ENCODE assay signal across 8 mouse cellular contexts in genomic region chr11:69323667-69324111, GRCm38 (mm10). TPM values are rescaled to one million over a fixed set of nuclear protein-coding genes. Genes with fewer than 3 reads are reported as not detected.
DNase-seq lines count a peak whose midpoint lies in the region; ATAC-seq and TF ChIP-seq lines count a peak whose summit lies in the region.

TSS of gene Cntrob (minus strand) at chr11:69323775.
TSS of gene Trappc1 (plus strand) at chr11:69323980.

- H3ac ChIP-seq in C2C12 (ENCODE audit: control insufficient read depth, insufficient read length, low read depth) (peak within 1 kb of the TSS; percentile 73), myocyte (ENCODE audit: control insufficient read depth, insufficient read length) (peak within 1 kb of the TSS; percentile 10)

- ATAC-seq in heart, embryonic 11.5 days (replicated peaks; ENCODE audit: insufficient number of reproducible peaks, low FRiP score, low TSS enrichment): peak; percentile 86
- peak; percentile 92 for ATAC-seq in kidney, embryonic 16.5 days (ENCODE audit: low FRiP score, low TSS enrichment)

- H3K9me3 ChIP-seq in erythroblast, embryonic 14.5 days (ENCODE audit: control insufficient read depth, low read length): no peaks in the 10 kb centered on the region
- H3K9me3 ChIP-seq in heart, embryonic 11.5 days (replicated peaks; ENCODE audit: control insufficient read depth, low read length): no peaks in the 10 kb centered on the region
- H3K9me3 ChIP-seq in kidney, embryonic 16.5 days (ENCODE audit: low read length): no peaks in the 10 kb centered on the region

- no peaks in the 10 kb centered on the region for H3K79me3 ChIP-seq in C2C12 (ENCODE audit: low read depth)

- peak within 1 kb of the TSS; percentile 88 for H3K9ac ChIP-seq in heart, embryonic 11.5 days (ENCODE audit: low read depth, low read length)
- peak within 1 kb of the TSS; percentile 89 for H3K9ac ChIP-seq in kidney, embryonic 16.5 days (replicated peaks; ENCODE audit: low read length)
- peak within 1 kb of the TSS; percentile 71 for H3K9ac ChIP-seq in liver, adult 2 months (ENCODE audit: low read depth, low read length)

- peaks cover 51% of the 10 kb centered on the region for H3K4me1 ChIP-seq in erythroblast, embryonic 14.5 days (ENCODE audit: control insufficient read depth)
- H3K4me1 ChIP-seq in heart, embryonic 11.5 days (ENCODE audit: control insufficient read depth, insufficient read depth, low read length): peaks cover 34% of the 10 kb centered on the region
- H3K4me1 ChIP-seq in kidney, embryonic 16.5 days (ENCODE audit: insufficient read depth, low read length): peaks cover 40% of the 10 kb centered on the region
- H3K4me1 ChIP-seq in liver, adult 2 months (ENCODE audit: control insufficient read depth, insufficient read depth, low read length): peaks cover 7% of the 10 kb centered on the region

- H3K36me3 ChIP-seq in C2C12 (ENCODE audit: control insufficient read depth, insufficient read depth): peaks cover 16% of the 10 kb centered on the region
- peaks cover 32% of the 10 kb centered on the region for H3K36me3 ChIP-seq in erythroblast, embryonic 14.5 days (ENCODE audit: control insufficient read depth)
- H3K36me3 ChIP-seq in heart, embryonic 11.5 days (ENCODE audit: control insufficient read depth, insufficient read depth, low read length): peaks cover 4% of the 10 kb centered on the region
- H3K36me3 ChIP-seq in kidney, embryonic 16.5 days (ENCODE audit: insufficient read depth, low read length): peaks cover 16% of the 10 kb centered on the region
- no peaks in the 10 kb centered on the region for H3K36me3 ChIP-seq in liver, adult 2 months (ENCODE audit: control insufficient read depth, insufficient read depth, low read length)
- H3K36me3 ChIP-seq in myocyte (ENCODE audit: control insufficient read depth, insufficient read depth): no peaks in the 10 kb centered on the region
- H3K36me3 ChIP-seq in splenic B cell, adult 2 months (ENCODE audit: control insufficient read depth, insufficient read depth, low read length, poor library complexity, severe bottlenecking): no peaks in the 10 kb centered on the region

- H3K4me2 ChIP-seq in heart, embryonic 11.5 days: peak within 1 kb of the TSS; percentile 97
- peak within 1 kb of the TSS; percentile 94 for H3K4me2 ChIP-seq in kidney, embryonic 16.5 days (replicated peaks; ENCODE audit: low read depth, low read length)
- H3K4me2 ChIP-seq in myocyte (ENCODE audit: low read depth): peak within 1 kb of the TSS; percentile 85

- under 1% methylated on average over 30 of the region's 30 CpGs for WGBS in heart, embryonic 11.5 days (ENCODE audit: insufficient replicate concordance)
- under 1% methylated on average over 30 of the region's 30 CpGs for WGBS in kidney, embryonic 16.5 days
- 0% methylated on average over 30 of the region's 30 CpGs for WGBS in liver, adult 2 months

- no peak for TF ChIP-seq CTCF in C2C12 (IDR thresholded peaks at IDR 0.05; ENCODE audit: control insufficient read depth, insufficient read depth, insufficient read length)
- no peak for TF ChIP-seq CTCF in brain, embryonic 14.5 days (IDR thresholded peaks at IDR 0.05; ENCODE audit: borderline replicate concordance, extremely low read depth, insufficient read depth, insufficient read length)
- TF ChIP-seq CTCF in liver, adult 2 months (IDR thresholded peaks at IDR 0.05; ENCODE audit: low read depth, low read length): no peak

- DNase-seq in brain, embryonic 14.5 days (ENCODE audit: low read depth): peak; percentile 100
- DNase-seq in liver, adult 2 months (ENCODE audit: extremely low read depth, low read depth, low spot score): peak; percentile 96
- peak; percentile 100 for DNase-seq in splenic B cell, adult 2 months (ENCODE audit: low read depth, low spot score)

- no peaks in the 10 kb centered on the region for H3K27me3 ChIP-seq in C2C12 (ENCODE audit: control insufficient read depth, insufficient read depth, insufficient read length)
- H3K27me3 ChIP-seq in erythroblast, embryonic 14.5 days (ENCODE audit: control insufficient read depth): peaks cover 27% of the 10 kb centered on the region
- peaks cover 15% of the 10 kb centered on the region for H3K27me3 ChIP-seq in heart, embryonic 11.5 days (ENCODE audit: control insufficient read depth, insufficient read depth, low read length)
- peaks cover 6% of the 10 kb centered on the region; the same call in 1 of the 2 replicates for H3K27me3 ChIP-seq in kidney, embryonic 16.5 days (ENCODE audit: insufficient read depth, low read length)
- no peaks in the 10 kb centered on the region for H3K27me3 ChIP-seq in liver, adult 2 months (ENCODE audit: control insufficient read depth, insufficient read depth, low read length)
- H3K27me3 ChIP-seq in myocyte (ENCODE audit: control insufficient read depth, insufficient read depth, insufficient read length): no peaks in the 10 kb centered on the region
- no peaks in the 10 kb centered on the region; the same call in 1 of the 2 replicates for H3K27me3 ChIP-seq in splenic B cell, adult 2 months (ENCODE audit: control insufficient read depth, insufficient read depth, low read length, poor library complexity, severe bottlenecking)

- TF ChIP-seq POLR2A in brain, embryonic 14.5 days (IDR thresholded peaks at IDR 0.05; ENCODE audit: borderline replicate concordance, extremely low read depth, insufficient read depth, insufficient read length, poor library complexity, severe bottlenecking): peak; percentile 81; the same call in 1 of the 2 replicates
- TF ChIP-seq POLR2A in liver, adult 2 months (IDR thresholded peaks at IDR 0.05; ENCODE audit: extremely low read depth, insufficient read depth, low read length): peak; percentile 66; the same call in 1 of the 2 replicates
- peak; percentile 94 for TF ChIP-seq POLR2A in myocyte (IDR thresholded peaks at IDR 0.05; ENCODE audit: insufficient read length, low read depth)

- peak within 1 kb of the TSS; percentile 89 for H3K27ac ChIP-seq in heart, embryonic 11.5 days (ENCODE audit: low read depth, low read length)
- peak within 1 kb of the TSS; percentile 88 for H3K27ac ChIP-seq in kidney, embryonic 16.5 days (ENCODE audit: low read length)
- peak within 1 kb of the TSS; percentile 70 for H3K27ac ChIP-seq in liver, adult 2 months (replicated peaks; ENCODE audit: insufficient read depth, low read depth, low read length)

- H3K79me2 ChIP-seq in C2C12 (ENCODE audit: control insufficient read depth, insufficient read depth) (peaks cover 33% of the 10 kb centered on the region), myocyte (ENCODE audit: control insufficient read depth, insufficient read depth) (peaks cover 11% of the 10 kb centered on the region)
- no peaks in the 10 kb centered on the region; the same call in 1 of the 2 replicates for H3K79me2 ChIP-seq in liver, adult 2 months (ENCODE audit: control insufficient read depth, insufficient read depth, low read length)

- peak within 1 kb of the TSS; percentile 67 for H3K4me3 ChIP-seq in C2C12 (ENCODE audit: insufficient read depth, poor library complexity, severe bottlenecking)
- H3K4me3 ChIP-seq in erythroblast, embryonic 14.5 days (replicated peaks): peak within 1 kb of the TSS; percentile 77
- H3K4me3 ChIP-seq in heart, embryonic 11.5 days (ENCODE audit: low read depth, low read length): peak within 1 kb of the TSS; percentile 76
- H3K4me3 ChIP-seq in kidney, embryonic 16.5 days (ENCODE audit: low read length): peak within 1 kb of the TSS; percentile 76
- peak within 1 kb of the TSS; percentile 59 for H3K4me3 ChIP-seq in liver, adult 2 months (ENCODE audit: insufficient read depth, low read depth, low read length)
- H3K4me3 ChIP-seq in myocyte: peak within 1 kb of the TSS; percentile 56

TF ChIP-seq in C2C12, 6 proteins besides CTCF, POLR2A, EP300 and RAD21:
- TF ChIP-seq MAX (IDR thresholded peaks at IDR 0.05): peak; percentile 36
- TF ChIP-seq CEBPB (IDR thresholded peaks at IDR 0.05; ENCODE audit: low read depth): peak; percentile 54
- no peak for TF ChIP-seq MYOG (IDR thresholded peaks at IDR 0.05; ENCODE audit: control insufficient read depth, extremely low read depth, insufficient read length)

TF ChIP-seq in myocyte, 11 proteins besides CTCF, POLR2A, EP300 and RAD21:
- TF ChIP-seq REST (IDR thresholded peaks at IDR 0.05; ENCODE audit: insufficient read depth, insufficient read length): no peak
- no peak for TF ChIP-seq USF1 (IDR thresholded peaks at IDR 0.05; ENCODE audit: low read depth)
- peak; percentile 41 for TF ChIP-seq SRF (IDR thresholded peaks at IDR 0.05; ENCODE audit: control insufficient read depth, insufficient read length, low read depth)
- TF ChIP-seq MYOD1 (IDR thresholded peaks at IDR 0.05; ENCODE audit: control insufficient read depth in 1 of 3, insufficient read length in 2 of 3, low read depth in 2 of 3): peak in 1 of 3 experiments; percentile 0
- TF ChIP-seq MAX (IDR thresholded peaks at IDR 0.05; ENCODE audit: low read depth): no peak
- peak; percentile 74 for TF ChIP-seq E2F4 (IDR thresholded peaks at IDR 0.05; ENCODE audit: insufficient read depth)
- TF ChIP-seq POLR2AphosphoS2 (IDR thresholded peaks at IDR 0.05; ENCODE audit: insufficient read length, low read depth): peak; percentile 97
- TF ChIP-seq MYOG (IDR thresholded peaks at IDR 0.05; ENCODE audit: control insufficient read depth in 1 of 3, insufficient read depth in 1 of 3, insufficient read length in 2 of 3, low read depth in 2 of 3): no peak
- TF ChIP-seq CEBPB (IDR thresholded peaks at IDR 0.05; ENCODE audit: insufficient read depth, poor library complexity, severe bottlenecking): peak; percentile 62
- TF ChIP-seq TCF12 (IDR thresholded peaks at IDR 0.05; ENCODE audit: insufficient read depth, poor library complexity, severe bottlenecking): no peak

RNA-seq across cellular contexts. Expression of gene Cntrob, which starts in this region (rescaled TPM):
- polyA plus RNA-seq in C2C12 (2012; fragmentation: generic; extraction: Trizol): 9.9 TPM
- 42.2 and 54.4 TPM in 2 replicates for polyA plus RNA-seq in brain, embryonic 14.5 days (2012; rRNA removed)
- polyA plus RNA-seq in erythroblast, embryonic 14.5 days (2012): 3.4 and 4.9 TPM in 2 replicates
- polyA plus RNA-seq in heart, embryonic 11.5 days (2014; fragmentation: Nextera tagmentation; extraction: Ambion mirVana): 10.1 and 13.1 TPM in 2 replicates
- 22.4 and 23.2 TPM in 2 replicates for polyA plus RNA-seq in kidney, embryonic 16.5 days (2015; fragmentation: Nextera tagmentation; extraction: Ambion mirVana)
- 2.5 and 3.0 TPM in 2 replicates for total RNA-seq in liver, adult 2 months (2014; rRNA removed)
- polyA plus RNA-seq in liver, adult 2 months (2012; rRNA removed): 3.0 and 3.9 TPM in 2 replicates
- 10.3 TPM for polyA plus RNA-seq in myocyte (2012; fragmentation: generic; extraction: Trizol)

RNA-seq across cellular contexts. Expression of gene Trappc1, which starts in this region (rescaled TPM):
- polyA plus RNA-seq in C2C12 (2012; fragmentation: generic; extraction: Trizol) (114 TPM), myocyte (2012; fragmentation: generic; extraction: Trizol) (116 TPM)
- polyA plus RNA-seq in brain, embryonic 14.5 days (2012; rRNA removed): 116 and 118 TPM in 2 replicates
- polyA plus RNA-seq in erythroblast, embryonic 14.5 days (2012): 1.5 and 1.9 TPM in 2 replicates
- polyA plus RNA-seq in heart, embryonic 11.5 days (2014; fragmentation: Nextera tagmentation; extraction: Ambion mirVana): 189 and 202 TPM in 2 replicates
- polyA plus RNA-seq in kidney, embryonic 16.5 days (2015; fragmentation: Nextera tagmentation; extraction: Ambion mirVana): 166 and 172 TPM in 2 replicates
- total RNA-seq in liver, adult 2 months (2014; rRNA removed): 37.5 and 40.9 TPM in 2 replicates
- 35.1 and 38.3 TPM in 2 replicates for polyA plus RNA-seq in liver, adult 2 months (2012; rRNA removed)

Comparison
In these comparisons a context has a peak if more than half of its experiments do, and no peak if none do; other contexts are left out.
1. Peak in every context shown above with its lines: DNase-seq, ATAC-seq, H3K4me3 ChIP-seq and H3K27ac ChIP-seq.
2. RNA of gene Trappc1 (polyA plus RNA-seq): 189 to 202 TPM in heart, embryonic 11.5 days, 166 to 172 TPM in kidney, embryonic 16.5 days, 116 to 118 TPM in brain, embryonic 14.5 days, 116 TPM in myocyte (single experiment), 114 TPM in C2C12 (single experiment) and 35.1 to 38.3 TPM in liver, adult 2 months; 1.5 to 1.9 TPM in erythroblast, embryonic 14.5 days; every median in the first group is over 10 times any median in the second.